Mouse (Mus musculus) spleen, adult 2 months (tissue): ENCODE results near the gene Tmbim7. TPM values are rescaled to one million over a fixed set of nuclear protein-coding genes. Genes with fewer than 3 reads are reported as not detected.

Source experiments
- DNase-seq, 2 experiments: peaks; one replicate each; pipeline versions ENCODE4 v3.0.0 to v3.0.0-alpha.2; 2012 to 2021; ENCODE audit warnings: low spot score in 2 of 2, low read depth in 1 of 2
- H3K27ac ChIP-seq: fragments of 200-500 bp; 2 replicates; pipeline ENCODE4 v1.5.1; 2012; ENCODE audit warnings: low read length, inconsistent platforms; ENCODE audit not compliant: insufficient read depth
- H3K27me3 ChIP-seq: fragments of 200-500 bp; 2 replicates; pipeline ENCODE4 v1.6.1; 2012; ENCODE audit warnings: mild to moderate bottlenecking, moderate library complexity, low read length, inconsistent platforms; ENCODE audit not compliant: control insufficient read depth, insufficient read depth
- H3K36me3 ChIP-seq: fragments of 200-500 bp; 2 replicates; pipeline ENCODE4 v1.6.1; 2012; ENCODE audit warnings: mild to moderate bottlenecking, low read length, inconsistent platforms; ENCODE audit not compliant: control insufficient read depth, insufficient read depth
- H3K4me1 ChIP-seq: fragments of 200-500 bp; 2 replicates; pipeline ENCODE4 v1.6.1; 2011; ENCODE audit warnings: inconsistent platforms; ENCODE audit not compliant: control insufficient read depth, insufficient read depth, insufficient read length
- H3K4me3 ChIP-seq: fragments of 200-500 bp; 2 replicates; pipeline ENCODE4 v1.5.1; 2011; ENCODE audit warnings: mild to moderate bottlenecking, inconsistent platforms; ENCODE audit not compliant: insufficient read depth, insufficient read length; ENCODE audit errors: extremely low read depth
- CTCF ChIP-seq: fragments of 200-500 bp; IDR thresholded peaks from 2 replicates; pipeline ENCODE4 v1.5.1; 2011; ENCODE audit warnings: mild to moderate bottlenecking, inconsistent platforms; ENCODE audit not compliant: insufficient read depth, insufficient read length, insufficient replicate concordance; ENCODE audit errors: extremely low read depth
- POLR2A ChIP-seq: fragments of 200-500 bp; IDR thresholded peaks from 2 replicates; pipeline ENCODE4 v1.6.1; 2011; ENCODE audit warnings: low read depth, low read length, inconsistent platforms
- WGBS: fragments of 180-500 bp; shearing (Covaris S2); methylation state at CpG from one replicate; pipeline ENCODE4 v1.1.7; 2018; 5-methylcytosine and 5-hydroxymethylcytosine counted together
- polyA plus RNA-seq: library from polyadenylated mRNA; depleted of rRNA; stranded (reverse); fragments of >200 nt; gene quantifications from 2 replicates; pipeline ENCODE4 v1.2.3, GENCODE M21; 2012

Tmbim7 gene
- polyA plus RNA-seq, 1 experiment = not detected

DNA sequence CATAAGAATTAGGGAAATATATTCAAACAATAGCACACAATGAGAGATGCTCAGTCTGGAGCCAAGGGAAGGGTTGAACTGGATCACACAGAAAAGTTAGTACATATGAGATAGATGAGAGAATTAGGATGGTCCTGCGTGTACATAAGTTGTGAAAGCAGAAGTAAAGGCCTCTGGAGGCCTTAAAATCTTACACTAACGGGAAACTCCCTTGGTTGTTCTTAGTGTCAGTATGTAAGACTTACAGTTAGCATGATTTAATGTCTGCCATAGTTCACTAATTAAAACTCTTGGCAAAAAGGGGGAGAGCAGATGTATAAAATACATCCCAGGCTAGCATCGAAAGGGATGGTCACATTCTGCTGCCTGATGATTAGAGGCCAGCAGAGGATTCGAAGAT, 2.8 kb downstream of the Tmbim7 start:
- TF ChIP-seq CTCF = no peak
- TF ChIP-seq POLR2A = no peak
- no peak for DNase-seq
- WGBS = 58% methylated on average over 4 of the region's 4 CpGs
- H3K36me3 ChIP-seq = no peaks in the 10 kb centered on the region
- H3K27me3 ChIP-seq = no peaks in the 10 kb centered on the region
- no peak overlapping the region for H3K4me3 ChIP-seq
- H3K4me1 ChIP-seq = no peaks in the 10 kb centered on the region
- no peak overlapping the region for H3K27ac ChIP-seq

DNA sequence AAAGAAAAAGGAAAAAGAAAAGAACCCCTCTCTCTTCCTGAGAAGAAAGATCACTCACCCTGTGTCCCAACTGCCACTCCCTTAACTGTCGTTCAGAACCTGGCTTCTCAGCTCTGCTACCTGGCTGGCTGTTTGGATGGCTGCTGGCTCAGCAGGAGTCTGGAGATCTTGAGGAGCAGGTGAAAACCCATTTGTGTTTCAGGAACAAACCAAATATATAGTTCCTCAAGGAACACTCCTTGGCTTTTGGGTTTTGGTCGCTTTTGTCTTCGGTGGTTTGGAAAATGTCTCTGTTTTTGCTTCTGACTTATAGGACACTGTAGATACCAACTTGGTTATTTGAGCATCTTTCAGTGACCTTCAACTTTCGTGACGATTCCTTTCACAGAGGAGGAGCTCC, 6.1 kb downstream of the Tmbim7 start, which contains the start of gene Gatad1:
TSS of gene Gatad1 (minus strand) at position 101 of the 400 bp plus-strand sequence.
- H3K36me3 ChIP-seq = no peaks in the 10 kb centered on the region
- no peak for TF ChIP-seq CTCF
- TF ChIP-seq POLR2A = no peak
- no peak within 1 kb of the TSS for H3K4me3 ChIP-seq
- H3K4me1 ChIP-seq = no peaks in the 10 kb centered on the region
- DNase-seq = no peak
- WGBS = 91% methylated on average over 5 of the region's 5 CpGs
- H3K27ac ChIP-seq = no peak within 1 kb of the TSS
- H3K27me3 ChIP-seq = no peaks in the 10 kb centered on the region

DNA sequence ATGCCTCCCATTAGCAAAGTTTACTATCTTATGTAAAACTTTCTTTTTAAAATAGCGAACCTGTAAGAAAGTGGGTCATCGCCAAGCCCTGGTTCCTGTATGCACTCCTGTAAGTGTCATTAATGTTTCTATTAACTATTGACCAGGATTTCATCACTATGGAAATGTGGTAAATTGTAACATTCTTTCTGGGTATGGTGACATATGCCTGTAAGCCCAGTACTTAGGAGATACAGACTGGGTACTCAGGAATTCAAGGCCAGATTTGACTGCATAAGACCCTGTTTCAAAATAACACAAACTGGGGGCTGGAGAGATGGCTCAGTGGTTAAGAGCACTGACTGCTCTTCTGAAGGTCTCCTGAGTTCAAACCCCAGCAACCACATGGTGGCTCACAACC, 14.2 kb downstream of the Tmbim7 start:
- H3K27ac ChIP-seq = no peak overlapping the region
- H3K4me1 ChIP-seq = no peaks in the 10 kb centered on the region
- H3K4me3 ChIP-seq = no peak overlapping the region
- H3K36me3 ChIP-seq = no peaks in the 10 kb centered on the region
- DNase-seq = no peak
- no peak for TF ChIP-seq CTCF
- TF ChIP-seq POLR2A = no peak
- 88% methylated on average over 2 of the region's 2 CpGs for WGBS
- no peaks in the 10 kb centered on the region for H3K27me3 ChIP-seq

DNA sequence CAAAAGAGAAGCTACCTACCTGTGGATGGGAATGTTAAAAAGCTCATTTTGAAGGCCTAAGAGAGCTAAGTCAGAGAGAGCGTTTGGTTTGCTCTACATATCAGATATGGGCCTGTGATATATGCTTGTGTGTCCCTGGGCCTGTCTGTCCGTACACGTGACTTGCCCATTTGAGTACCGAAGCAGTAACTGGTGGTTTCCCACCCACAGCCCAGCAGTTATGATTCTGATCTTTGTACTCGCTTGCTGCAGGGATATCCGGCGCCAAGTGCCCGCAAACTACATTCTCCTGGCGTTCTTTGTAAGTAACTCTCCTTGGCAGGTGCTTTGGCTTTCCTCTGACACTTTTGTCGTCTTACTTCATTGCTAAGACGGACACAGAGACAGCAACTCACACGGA, 15.6 kb downstream of the Tmbim7 start:
- Histone ChIP-seq H3K36me3 (no peaks in the 10 kb centered on the region), H3K27ac (no peak overlapping the region), H3K4me3 (no peak overlapping the region), H3K27me3 (no peaks in the 10 kb centered on the region), H3K4me1 (no peaks in the 10 kb centered on the region)
- DNase-seq = no peak
- TF ChIP-seq POLR2A (no peak), CTCF (no peak)
- WGBS = 76% methylated on average over 12 of the region's 12 CpGs

DNA sequence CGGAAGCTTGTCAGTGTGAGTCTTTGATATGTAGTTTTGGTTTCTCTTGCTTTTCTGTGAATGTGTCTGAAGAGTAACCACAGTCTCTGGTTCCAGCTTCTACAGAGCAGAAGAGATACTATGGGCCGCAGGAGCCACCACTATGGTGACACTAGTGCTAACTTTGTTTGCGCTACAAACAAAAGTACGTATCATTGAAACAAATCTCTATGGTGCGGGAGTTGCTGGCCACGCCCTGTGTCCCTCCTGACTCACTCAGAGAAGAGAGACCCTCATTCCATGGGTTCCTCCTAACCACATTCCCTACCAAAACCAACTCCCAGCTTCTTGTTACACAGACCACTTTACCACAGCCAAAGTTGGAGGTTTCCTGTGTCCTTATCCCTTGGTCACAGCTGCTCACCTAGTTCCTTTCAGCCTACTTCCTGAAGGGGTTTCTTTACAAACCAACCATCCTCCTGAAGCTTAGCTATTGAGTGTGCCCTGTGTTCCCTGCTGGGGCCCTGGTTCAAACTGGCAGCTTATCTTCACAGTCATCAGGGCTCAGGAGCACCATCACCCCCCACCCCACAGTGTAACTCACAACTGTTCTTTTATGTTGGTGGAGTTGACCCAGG, 19.1 kb downstream of the Tmbim7 start:
- 36% methylated on average over 6 of the region's 6 CpGs for WGBS
- H3K4me1 ChIP-seq = no peaks in the 10 kb centered on the region
- H3K27me3 ChIP-seq = no peaks in the 10 kb centered on the region
- DNase-seq = no peak
- no peak overlapping the region for H3K4me3 ChIP-seq
- H3K36me3 ChIP-seq = no peaks in the 10 kb centered on the region
- 0 out of 2 replicates have a peak overlapping the region, but pooled peaks have one; percentile 24 for H3K27ac ChIP-seq
- no peak for TF ChIP-seq CTCF
- TF ChIP-seq POLR2A = no peak

DNA sequence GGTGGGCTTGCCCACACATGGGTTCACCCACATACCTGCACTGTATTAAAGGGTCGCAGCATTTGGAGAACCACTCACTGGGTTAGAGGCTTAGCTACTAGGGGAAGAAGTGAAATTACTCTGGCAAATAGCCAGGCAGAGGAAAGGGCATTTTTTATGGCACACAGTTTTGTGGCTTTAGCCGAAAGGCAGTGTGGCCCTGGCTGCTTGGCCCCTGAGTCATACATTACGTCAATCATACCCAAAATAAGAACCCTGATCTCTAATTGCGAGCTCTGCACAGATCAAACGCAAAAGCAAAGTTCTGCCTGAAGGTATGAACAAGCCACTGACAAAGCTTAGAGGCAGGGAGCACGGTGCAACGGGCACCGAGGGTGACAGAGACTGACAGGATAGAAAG, 37.3 kb downstream of the Tmbim7 start:
- WGBS = 90% methylated on average over 8 of the region's 8 CpGs
- Histone ChIP-seq H3K27ac (no peak overlapping the region), H3K4me3 (no peak overlapping the region), H3K36me3 (peaks cover 16% of the 10 kb centered on the region), H3K4me1 (no peaks in the 10 kb centered on the region), H3K27me3 (no peaks in the 10 kb centered on the region)
- DNase-seq = no peak
- TF ChIP-seq POLR2A (no peak), CTCF (no peak)

DNA sequence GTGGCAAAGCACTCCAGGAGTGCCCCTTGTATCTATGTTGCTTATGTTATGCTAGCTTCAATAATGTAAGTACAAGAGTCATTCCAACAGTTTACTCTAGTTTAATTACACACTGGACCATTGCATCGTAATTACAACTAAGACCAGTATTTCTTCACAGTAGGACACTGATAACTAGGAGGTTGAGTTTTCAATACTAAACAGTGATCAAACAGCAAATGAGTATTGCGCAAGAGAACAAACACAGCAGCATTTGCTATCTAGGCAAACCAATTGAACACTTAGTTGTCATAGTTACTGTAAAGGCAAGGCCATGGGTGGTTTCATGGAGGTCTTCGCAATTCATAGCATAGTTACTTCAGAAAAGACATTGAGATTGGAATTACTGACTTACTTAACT, 40.3 kb downstream of the Tmbim7 start:
- WGBS = 98% methylated on average over 3 of the region's 3 CpGs
- Histone ChIP-seq H3K36me3 (peaks cover 18% of the 10 kb centered on the region), H3K27me3 (no peaks in the 10 kb centered on the region), H3K4me1 (peaks cover 5% of the 10 kb centered on the region; the same call in 1 of the 2 replicates), H3K27ac (no peak overlapping the region), H3K4me3 (no peak overlapping the region)
- no peak for DNase-seq
- TF ChIP-seq CTCF (no peak), POLR2A (no peak)
